Mouse (Mus musculus) spleen, adult 2 months (tissue): ENCODE measurements at regions not wholly inside any gene's neighbourhood (a gene's known extent, or its start where the extent isn't known, plus 50 kb on each side); places are given as distances from the start of the nearest gene placed in this dataset.

Experiments used
- CTCF ChIP-seq: fragments of 200-500 bp; IDR thresholded peaks from 2 replicates; pipeline ENCODE4 v1.5.1; 2011; ENCODE audit warnings: mild to moderate bottlenecking, inconsistent platforms; ENCODE audit not compliant: insufficient read depth, insufficient read length, insufficient replicate concordance; ENCODE audit errors: extremely low read depth
- POLR2A ChIP-seq: fragments of 200-500 bp; IDR thresholded peaks from 2 replicates; pipeline ENCODE4 v1.6.1; 2011; ENCODE audit warnings: low read depth, low read length, inconsistent platforms

- no peak for TF ChIP-seq CTCF
- TF ChIP-seq POLR2A: no peak
Measured at GRCm38 (mm10) chr4:56657046-56657445, 82.8 kb upstream of the Gm26657 start.
